Comparison of ENCODE assay signal across 22 mouse cellular contexts in genomic region chr1:84552005-84552404, GRCm38 (mm10).
DNase-seq lines count a peak whose midpoint lies in the region; ATAC-seq lines count a peak whose summit lies in the region.
"Had no signal": no experiment of that assay in that cellular context is flagged by ENCODE, and none has a peak within 500 bp of the region (broad histone marks: within the 10 kb centered on the region; RNA-seq: fewer than 3 reads in every experiment).

No protein-coding gene starts in this region.

- peaks cover 5% of the 10 kb centered on the region for H3K4me1 ChIP-seq in forebrain, embryonic 11.5 days (replicated peaks; ENCODE audit: control insufficient read depth, insufficient read depth, low read length)

- no peaks in the 10 kb centered on the region for H3K36me3 ChIP-seq in forebrain, embryonic 11.5 days (ENCODE audit: control insufficient read depth, insufficient read depth, low read length)
- H3K36me3 ChIP-seq: G1E had no signal

- no peaks in the 10 kb centered on the region for H3K27me3 ChIP-seq in forebrain, embryonic 11.5 days (ENCODE audit: control insufficient read depth, insufficient read depth, low read length)
- H3K27me3 ChIP-seq: CH12.LX had no signal

- 92% methylated on average over 3 of the region's 3 CpGs for WGBS in forebrain, embryonic 11.5 days

- no peak overlapping the region for H3K4me2 ChIP-seq in forebrain, embryonic 11.5 days (ENCODE audit: low read depth, low read length, severe bottlenecking)

- ATAC-seq in frontal cortex, adult (ENCODE audit: low TSS enrichment), result peak; percentile 94
- ATAC-seq in forebrain, embryonic 11.5 days (replicated peaks; ENCODE audit: low FRiP score), result no peak
- ATAC-seq in megakaryocyte, adult 5-6 weeks (ENCODE audit: poor library complexity, severe bottlenecking), result no peak
- ATAC-seq: activated CD4-positive, CD25-positive, alpha-beta regulatory T cell, adult 4 months; CD4-positive, CD25-positive, alpha-beta regulatory T cell, adult 4 months; Patski had no signal

- H3K27ac ChIP-seq in forebrain, embryonic 11.5 days (ENCODE audit: low read depth, low read length), result no peak overlapping the region

- H3K4me3 ChIP-seq in forebrain, embryonic 11.5 days (ENCODE audit: low read depth, low read length), result no peak overlapping the region

- no peaks in the 10 kb centered on the region for H3K9me3 ChIP-seq in forebrain, embryonic 11.5 days (ENCODE audit: control insufficient read depth, low read length)

- no peak for DNase-seq in frontal cortex, postnatal 10 days (ENCODE audit: low spot score in 2 of 2)
- DNase-seq in brain, adult 2 months (ENCODE audit: low read depth, low spot score), result peak; percentile 61
- DNase-seq in telencephalon, adult 2 months (ENCODE audit: low read depth, low spot score), result peak; percentile 64
- DNase-seq in forebrain, embryonic 11.5 days (ENCODE audit: low spot score), result no peak
- DNase-seq: adrenal gland, adult 2 months; adrenal gland, adult 8-10 months; adrenal gland, postnatal 10 days; adrenal gland, postnatal 14 days; adrenal gland, postnatal 25 days; adrenal gland, postnatal 36 days; B cell, adult 2 months; cerebellum, adult 11 months; cerebellum, adult 11-12 months; cerebellum, adult 18-20 months; cerebellum, adult 2 months had no signal

- no peak overlapping the region for H3K9ac ChIP-seq in forebrain, embryonic 11.5 days (ENCODE audit: low read length)

Comparison
In these comparisons a context has a peak if more than half of its experiments do, and no peak if none do; other contexts are left out.
1. DNase-seq: peak in brain, adult 2 months (single experiment) and telencephalon, adult 2 months (single experiment); none in frontal cortex, postnatal 10 days (0 of 2) and forebrain, embryonic 11.5 days (single experiment).